Mouse (Mus musculus): ENCODE results near the gene Herc1. TPM values are rescaled to one million over a fixed set of nuclear protein-coding genes. Genes with fewer than 3 reads are reported as not detected.

Herc1 gene
- total RNA-seq (2014; rRNA removed; ENCODE audit: low replicate concordance) (24.9 and 30.5 TPM in 2 replicates), polyA plus RNA-seq (2015; fragmentation: Nextera tagmentation; extraction: Ambion mirVana) (9.4 and 11.6 TPM in 2 replicates)

GRCm38 (mm10) chr9:66349860-66350787 lies at the start of gene Herc1:
Herc1 (plus strand) TSS chr9:66350450.
- Histone ChIP-seq H3K36me3 (replicated peaks; ENCODE audit: control insufficient read depth, insufficient read depth, low read length) (no peaks in the 10 kb centered on the region), H3K27me3 (ENCODE audit: control insufficient read depth, insufficient read depth, low read length) (no peaks in the 10 kb centered on the region), H3K9ac (replicated peaks; ENCODE audit: low read depth, low read length) (peak within 1 kb of the TSS; percentile 88), H3K9me3 (replicated peaks; ENCODE audit: control insufficient read depth, low read length) (no peaks in the 10 kb centered on the region), H3K27ac (ENCODE audit: low read depth) (peak within 1 kb of the TSS; percentile 96), H3K4me2 (ENCODE audit: low read depth, low read length) (peak within 1 kb of the TSS; percentile 91), H3K4me3 (ENCODE audit: low read depth, low read length) (peak within 1 kb of the TSS; percentile 87), H3K4me1 (ENCODE audit: control insufficient read depth, insufficient read depth) (peaks cover 18% of the 10 kb centered on the region; the same call in 1 of the 2 replicates)
- DNase-seq (ENCODE audit: low spot score) (peak; percentile 97), ATAC-seq (ENCODE audit: insufficient read depth, low read depth) (peak; percentile 88)
- TF ChIP-seq EP300 (IDR thresholded peaks at IDR 0.05; ENCODE audit: low read depth): peak; percentile 90
- no peak for TF ChIP-seq CTCF (IDR thresholded peaks at IDR 0.05; ENCODE audit: low read depth)
- under 1% methylated on average over 81 of the region's 85 CpGs for WGBS

- TF ChIP-seq CTCF (IDR thresholded peaks at IDR 0.05; ENCODE audit: low read depth): no peak
- TF ChIP-seq EP300 (IDR thresholded peaks at IDR 0.05; ENCODE audit: low read depth): no peak
- Histone ChIP-seq H3K9ac (replicated peaks; ENCODE audit: low read depth, low read length) (no peak overlapping the region), H3K9me3 (replicated peaks; ENCODE audit: control insufficient read depth, low read length) (no peaks in the 10 kb centered on the region), H3K27me3 (ENCODE audit: control insufficient read depth, insufficient read depth, low read length) (no peaks in the 10 kb centered on the region), H3K4me3 (ENCODE audit: low read depth, low read length) (peak overlapping the region; percentile 46; the same call in 1 of the 2 replicates), H3K36me3 (replicated peaks; ENCODE audit: control insufficient read depth, insufficient read depth, low read length) (no peaks in the 10 kb centered on the region), H3K4me2 (ENCODE audit: low read depth, low read length) (peak overlapping the region; percentile 62), H3K4me1 (ENCODE audit: control insufficient read depth, insufficient read depth) (no peaks in the 10 kb centered on the region), H3K27ac (ENCODE audit: low read depth) (no peak overlapping the region)
- ATAC-seq (ENCODE audit: insufficient read depth, low read depth) (no peak), DNase-seq (ENCODE audit: low spot score) (no peak)
- WGBS: 83% methylated on average over 3 of the region's 3 CpGs
These were observed 45.7 kb upstream of the Herc1 start for GRCm38 (mm10) chr9:66304320-66305090.

- WGBS: 33% methylated on average over 25 of the region's 25 CpGs
- Histone ChIP-seq H3K9ac (replicated peaks; ENCODE audit: low read depth, low read length) (no peak overlapping the region), H3K27ac (ENCODE audit: low read depth) (no peak overlapping the region), H3K4me3 (ENCODE audit: low read depth, low read length) (peak overlapping the region; percentile 46), H3K4me2 (ENCODE audit: low read depth, low read length) (peak overlapping the region; percentile 62), H3K9me3 (replicated peaks; ENCODE audit: control insufficient read depth, low read length) (no peaks in the 10 kb centered on the region), H3K27me3 (ENCODE audit: control insufficient read depth, insufficient read depth, low read length) (no peaks in the 10 kb centered on the region), H3K36me3 (replicated peaks; ENCODE audit: control insufficient read depth, insufficient read depth, low read length) (no peaks in the 10 kb centered on the region), H3K4me1 (ENCODE audit: control insufficient read depth, insufficient read depth) (no peaks in the 10 kb centered on the region)
- TF ChIP-seq CTCF (IDR thresholded peaks at IDR 0.05; ENCODE audit: low read depth) (no peak), EP300 (IDR thresholded peaks at IDR 0.05; ENCODE audit: low read depth) (no peak)
- ATAC-seq (ENCODE audit: insufficient read depth, low read depth) (no peak), DNase-seq (ENCODE audit: low spot score) (no peak)
These were observed 44.8 kb upstream of the Herc1 start for GRCm38 (mm10) chr9:66305121-66306112.

GRCm38 (mm10) chr9:66306414-66306813 lies 43.8 kb upstream of the Herc1 start:
- Histone ChIP-seq H3K4me3 (ENCODE audit: low read depth, low read length) (no peak overlapping the region), H3K9me3 (replicated peaks; ENCODE audit: control insufficient read depth, low read length) (no peaks in the 10 kb centered on the region), H3K27me3 (ENCODE audit: control insufficient read depth, insufficient read depth, low read length) (no peaks in the 10 kb centered on the region), H3K27ac (ENCODE audit: low read depth) (no peak overlapping the region), H3K9ac (replicated peaks; ENCODE audit: low read depth, low read length) (no peak overlapping the region), H3K36me3 (replicated peaks; ENCODE audit: control insufficient read depth, insufficient read depth, low read length) (no peaks in the 10 kb centered on the region), H3K4me2 (ENCODE audit: low read depth, low read length) (no peak overlapping the region), H3K4me1 (ENCODE audit: control insufficient read depth, insufficient read depth) (no peaks in the 10 kb centered on the region)
- ATAC-seq (ENCODE audit: insufficient read depth, low read depth) (no peak), DNase-seq (ENCODE audit: low spot score) (no peak)
- WGBS: 72% methylated on average over 3 of the region's 3 CpGs
- no peak for TF ChIP-seq CTCF (IDR thresholded peaks at IDR 0.05; ENCODE audit: low read depth)
- TF ChIP-seq EP300 (IDR thresholded peaks at IDR 0.05; ENCODE audit: low read depth): no peak

Measured in heart, postnatal 0 days (tissue).